Mouse (Mus musculus): ENCODE measurements at regions not wholly inside any gene's neighbourhood (a gene's known extent, or its start where the extent isn't known, plus 50 kb on each side); places are given as distances from the start of the nearest gene placed in this dataset.
A peak's percentile ranks its signal among the peaks of the same experiment; 100 is the strongest.

DNA sequence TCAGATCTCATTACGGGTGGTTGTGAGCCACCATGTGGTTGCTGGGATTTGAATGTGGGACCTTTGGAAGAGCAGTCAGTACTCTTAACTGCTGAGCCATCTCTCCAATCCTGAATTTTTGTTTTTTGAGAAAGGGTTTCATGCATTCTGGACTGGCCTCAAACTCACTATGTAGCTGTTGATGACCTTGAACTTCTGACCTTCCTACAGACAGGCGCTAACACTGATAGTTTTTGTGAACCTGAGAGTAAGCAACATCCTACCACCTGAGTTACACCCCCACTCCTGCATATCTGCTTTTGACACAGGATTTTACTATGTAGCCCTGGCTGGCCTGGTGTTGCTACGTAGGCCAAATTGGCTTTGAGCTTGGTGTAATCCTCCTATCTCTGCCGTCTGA lies 308.8 kb upstream of the Klf3 start:
- 90% methylated on average over 4 of the region's 4 CpGs for WGBS
- H3K4me2 ChIP-seq (ENCODE audit: low read depth, low read length): no peak overlapping the region

DNA sequence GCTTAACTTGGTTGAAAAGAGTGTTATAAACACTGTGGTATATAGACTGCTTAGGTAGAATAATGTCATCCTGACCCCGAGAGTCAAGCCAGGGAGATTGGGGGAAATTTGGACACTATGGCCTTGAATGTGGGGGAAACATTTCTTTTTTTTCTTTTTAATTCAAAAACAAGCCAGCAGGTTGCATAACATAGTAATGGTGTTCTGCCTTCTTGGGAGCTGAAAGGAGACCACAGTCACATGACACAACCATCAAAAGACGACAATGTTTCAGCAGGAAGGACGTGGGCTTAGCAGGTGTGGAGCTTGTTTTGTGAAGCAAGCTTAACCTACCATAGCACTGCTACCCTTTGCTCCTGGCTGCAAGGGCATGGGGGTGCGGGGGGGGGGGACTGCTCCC lies 306.3 kb upstream of the Klf3 start:
- no peak for ATAC-seq (ENCODE audit: low read depth)
- Histone ChIP-seq H3K27ac (replicated peaks; ENCODE audit: low read depth, low read length) (no peak overlapping the region), H3K4me3 (ENCODE audit: low read depth, low read length) (no peak overlapping the region), H3K4me2 (ENCODE audit: low read depth, low read length) (no peak overlapping the region), H3K9me3 (ENCODE audit: control insufficient read depth, low read length) (no peaks in the 10 kb centered on the region), H3K36me3 (ENCODE audit: control insufficient read depth, insufficient read depth, low read length) (no peaks in the 10 kb centered on the region), H3K4me1 (ENCODE audit: control insufficient read depth, insufficient read depth, low read length) (peaks cover 11% of the 10 kb centered on the region; the same call in 1 of the 2 replicates), H3K27me3 (replicated peaks; ENCODE audit: control insufficient read depth, insufficient read depth, low read length) (no peaks in the 10 kb centered on the region), H3K9ac (ENCODE audit: low read depth, low read length) (no peak overlapping the region)
- no peak for DNase-seq (ENCODE audit: low spot score)
- WGBS: 82% methylated on average over 4 of the region's 4 CpGs

More for the DNA sequence above, 308.8 kb upstream of the Klf3 start:
- Histone ChIP-seq H3K9ac (ENCODE audit: low read depth, low read length) (no peak overlapping the region), H3K27ac (replicated peaks; ENCODE audit: low read depth, low read length) (no peak overlapping the region), H3K36me3 (ENCODE audit: control insufficient read depth, insufficient read depth, low read length) (no peaks in the 10 kb centered on the region), H3K27me3 (replicated peaks; ENCODE audit: control insufficient read depth, insufficient read depth, low read length) (no peaks in the 10 kb centered on the region), H3K9me3 (ENCODE audit: control insufficient read depth, low read length) (no peaks in the 10 kb centered on the region), H3K4me3 (ENCODE audit: low read depth, low read length) (no peak overlapping the region), H3K4me1 (ENCODE audit: control insufficient read depth, insufficient read depth, low read length) (0 out of 2 replicates have a peak, but pooled peaks cover 4% of the 10 kb centered on the region)
- DNase-seq (ENCODE audit: low spot score) (no peak), ATAC-seq (ENCODE audit: low read depth) (no peak)

DNA sequence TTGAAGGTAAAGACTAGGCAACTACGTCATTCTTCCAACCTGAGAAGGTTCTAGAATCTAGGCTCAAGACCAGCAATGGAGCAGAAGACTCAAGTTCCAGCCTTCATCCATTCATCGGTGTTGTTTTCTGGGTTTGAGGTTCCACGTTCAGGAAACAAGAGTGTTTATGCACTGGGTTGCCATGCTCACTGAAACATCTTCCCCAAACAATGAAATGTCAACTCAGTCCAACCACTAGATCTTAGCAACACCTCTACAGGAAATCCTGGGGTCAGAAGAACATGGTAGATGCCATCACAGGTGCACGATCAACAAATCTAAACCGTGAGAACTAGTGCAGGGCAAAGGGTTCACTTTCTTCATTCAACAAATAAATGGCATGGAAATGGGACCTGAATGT lies 304.8 kb upstream of the Klf3 start:
- Histone ChIP-seq H3K27ac (replicated peaks; ENCODE audit: low read depth, low read length) (no peak overlapping the region), H3K9me3 (ENCODE audit: control insufficient read depth, low read length) (no peaks in the 10 kb centered on the region), H3K9ac (ENCODE audit: low read depth, low read length) (no peak overlapping the region), H3K4me1 (ENCODE audit: control insufficient read depth, insufficient read depth, low read length) (peaks cover 13% of the 10 kb centered on the region; the same call in 1 of the 2 replicates), H3K27me3 (replicated peaks; ENCODE audit: control insufficient read depth, insufficient read depth, low read length) (no peaks in the 10 kb centered on the region), H3K4me3 (ENCODE audit: low read depth, low read length) (no peak overlapping the region), H3K4me2 (ENCODE audit: low read depth, low read length) (no peak overlapping the region), H3K36me3 (ENCODE audit: control insufficient read depth, insufficient read depth, low read length) (no peaks in the 10 kb centered on the region)
- DNase-seq (ENCODE audit: low spot score) (no peak), ATAC-seq (ENCODE audit: low read depth) (no peak)
- whole genome bisulfite sequencing: 89% methylated on average over 5 of the region's 5 CpGs

DNA sequence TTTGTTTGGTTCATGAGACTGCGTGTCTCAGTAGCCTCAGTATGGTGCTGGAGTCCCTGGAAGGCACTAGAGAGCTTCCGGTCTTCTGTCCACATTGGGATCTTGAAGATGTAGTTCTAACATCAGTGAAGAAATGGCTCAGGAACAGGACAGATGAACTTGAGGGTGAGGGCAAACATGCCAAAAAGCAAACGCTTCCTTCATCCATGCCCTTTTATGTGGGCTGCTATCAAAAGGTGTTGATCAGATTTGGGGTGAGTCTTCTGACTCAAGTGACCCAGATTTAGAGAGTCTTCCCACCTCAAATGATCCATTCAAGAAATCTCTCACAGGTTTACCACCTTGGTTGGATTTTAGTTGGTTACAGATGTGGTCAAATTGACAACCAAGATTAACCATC lies 304.1 kb upstream of the Klf3 start:
- ATAC-seq (ENCODE audit: low read depth): no peak
- no peaks in the 10 kb centered on the region for H3K27me3 ChIP-seq (replicated peaks; ENCODE audit: control insufficient read depth, insufficient read depth, low read length)
- H3K36me3 ChIP-seq (ENCODE audit: control insufficient read depth, insufficient read depth, low read length): no peaks in the 10 kb centered on the region
- no peak overlapping the region for H3K4me2 ChIP-seq (ENCODE audit: low read depth, low read length)
- no peak overlapping the region for H3K9ac ChIP-seq (ENCODE audit: low read depth, low read length)
- DNase-seq (ENCODE audit: low spot score): no peak
- no peaks in the 10 kb centered on the region for H3K9me3 ChIP-seq (ENCODE audit: control insufficient read depth, low read length)
- H3K4me1 ChIP-seq (ENCODE audit: control insufficient read depth, insufficient read depth, low read length): peaks cover 16% of the 10 kb centered on the region; the same call in 1 of the 2 replicates
- WGBS: 94% methylated on average over 3 of the region's 3 CpGs
- no peak overlapping the region for H3K4me3 ChIP-seq (ENCODE audit: low read depth, low read length)
- no peak overlapping the region for H3K27ac ChIP-seq (replicated peaks; ENCODE audit: low read depth, low read length)

DNA sequence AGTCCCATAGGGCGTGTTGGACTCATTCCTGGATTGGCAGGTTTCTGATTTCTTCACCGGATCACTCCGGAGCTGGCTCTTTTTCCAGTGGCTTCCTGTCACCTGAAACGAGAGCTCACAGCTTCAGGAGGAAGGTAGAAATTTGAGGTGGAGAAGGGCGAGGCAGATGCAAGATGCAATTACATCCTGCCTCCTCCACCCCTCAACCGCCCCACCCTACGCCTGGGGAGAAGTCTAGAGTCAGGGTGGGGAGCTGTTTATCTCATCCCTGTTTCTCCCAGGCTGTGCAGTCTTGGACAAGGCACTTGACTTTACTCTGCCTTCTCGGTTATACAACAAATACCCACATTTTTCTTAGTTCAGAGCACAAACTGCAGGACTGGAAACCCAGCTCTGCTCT lies 302.8 kb upstream of the Klf3 start:
- H3K9ac ChIP-seq (ENCODE audit: low read depth, low read length): no peak overlapping the region
- 56% methylated on average over 8 of the region's 8 CpGs for WGBS
- H3K4me1 ChIP-seq (ENCODE audit: control insufficient read depth, insufficient read depth, low read length): peaks cover 19% of the 10 kb centered on the region; the same call in 1 of the 2 replicates
- no peak overlapping the region for H3K4me3 ChIP-seq (ENCODE audit: low read depth, low read length)
- DNase-seq (ENCODE audit: low spot score) (peak; percentile 48), ATAC-seq (ENCODE audit: low read depth) (no peak; the same call in 1 of the 2 replicates)
- no peaks in the 10 kb centered on the region for H3K9me3 ChIP-seq (ENCODE audit: control insufficient read depth, low read length)
- H3K4me2 ChIP-seq (ENCODE audit: low read depth, low read length): no peak overlapping the region
- H3K27ac ChIP-seq (replicated peaks; ENCODE audit: low read depth, low read length): no peak overlapping the region
- H3K36me3 ChIP-seq (ENCODE audit: control insufficient read depth, insufficient read depth, low read length): no peaks in the 10 kb centered on the region
- H3K27me3 ChIP-seq (replicated peaks; ENCODE audit: control insufficient read depth, insufficient read depth, low read length): no peaks in the 10 kb centered on the region

DNA sequence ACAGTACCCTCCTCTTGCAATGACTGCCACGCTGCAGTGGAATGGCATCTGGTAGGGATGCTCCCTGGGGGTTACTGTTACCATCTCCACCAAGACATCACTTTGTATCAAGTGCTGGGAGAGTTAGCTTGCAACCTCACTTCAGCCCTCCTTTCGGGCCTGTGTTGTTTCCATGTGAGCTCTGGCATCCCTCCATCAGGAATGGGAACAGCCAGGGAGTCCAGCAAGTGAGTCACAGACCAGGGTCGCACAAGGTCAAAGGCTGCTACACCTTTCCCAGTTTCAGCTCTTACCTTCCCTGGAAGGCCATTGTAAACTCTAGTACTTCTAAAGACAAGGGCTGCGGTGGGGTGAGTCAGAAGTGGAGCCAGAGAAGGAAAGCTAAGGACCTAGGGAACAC lies 302.3 kb upstream of the Klf3 start:
- ATAC-seq (ENCODE audit: low read depth) (no peak), DNase-seq (ENCODE audit: low spot score) (no peak)
- 68% methylated on average over 4 of the region's 4 CpGs for WGBS
- peaks cover 19% of the 10 kb centered on the region; the same call in 1 of the 2 replicates for H3K4me1 ChIP-seq (ENCODE audit: control insufficient read depth, insufficient read depth, low read length)
- no peaks in the 10 kb centered on the region for H3K27me3 ChIP-seq (replicated peaks; ENCODE audit: control insufficient read depth, insufficient read depth, low read length)
- H3K4me3 ChIP-seq (ENCODE audit: low read depth, low read length): no peak overlapping the region
- no peak overlapping the region for H3K27ac ChIP-seq (replicated peaks; ENCODE audit: low read depth, low read length)
- H3K9me3 ChIP-seq (ENCODE audit: control insufficient read depth, low read length): no peaks in the 10 kb centered on the region
- H3K36me3 ChIP-seq (ENCODE audit: control insufficient read depth, insufficient read depth, low read length): no peaks in the 10 kb centered on the region
- H3K4me2 ChIP-seq (ENCODE audit: low read depth, low read length): no peak overlapping the region
- H3K9ac ChIP-seq (ENCODE audit: low read depth, low read length): no peak overlapping the region

DNA sequence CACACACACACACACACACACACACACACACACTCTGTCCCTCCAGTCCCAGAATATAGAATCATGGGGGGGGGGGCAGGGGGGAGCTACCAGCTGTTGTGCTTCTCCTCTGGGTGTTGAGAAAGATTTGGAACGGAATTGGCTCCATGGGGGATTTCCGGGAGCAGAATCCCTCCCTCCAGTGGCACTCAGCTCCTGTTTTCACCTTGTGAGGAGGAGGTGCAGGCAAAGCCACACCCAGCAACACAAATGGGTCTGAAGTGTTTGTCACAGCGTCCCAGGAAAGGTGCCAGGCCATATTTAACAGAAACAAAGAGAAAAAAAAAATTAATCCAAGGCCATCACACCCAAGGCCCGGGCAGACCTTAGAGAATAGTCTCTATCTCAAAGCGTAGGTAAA lies 301.4 kb upstream of the Klf3 start:
- Histone ChIP-seq H3K9ac (ENCODE audit: low read depth, low read length) (no peak overlapping the region), H3K36me3 (ENCODE audit: control insufficient read depth, insufficient read depth, low read length) (no peaks in the 10 kb centered on the region), H3K9me3 (ENCODE audit: control insufficient read depth, low read length) (no peaks in the 10 kb centered on the region), H3K27me3 (replicated peaks; ENCODE audit: control insufficient read depth, insufficient read depth, low read length) (no peaks in the 10 kb centered on the region), H3K4me2 (ENCODE audit: low read depth, low read length) (no peak overlapping the region), H3K4me1 (ENCODE audit: control insufficient read depth, insufficient read depth, low read length) (peaks cover 27% of the 10 kb centered on the region), H3K27ac (replicated peaks; ENCODE audit: low read depth, low read length) (no peak overlapping the region), H3K4me3 (ENCODE audit: low read depth, low read length) (no peak overlapping the region)
- WGBS: 68% methylated on average over 5 of the region's 5 CpGs
- ATAC-seq (ENCODE audit: low read depth) (no peak), DNase-seq (ENCODE audit: low spot score) (peak; percentile 9)

DNA sequence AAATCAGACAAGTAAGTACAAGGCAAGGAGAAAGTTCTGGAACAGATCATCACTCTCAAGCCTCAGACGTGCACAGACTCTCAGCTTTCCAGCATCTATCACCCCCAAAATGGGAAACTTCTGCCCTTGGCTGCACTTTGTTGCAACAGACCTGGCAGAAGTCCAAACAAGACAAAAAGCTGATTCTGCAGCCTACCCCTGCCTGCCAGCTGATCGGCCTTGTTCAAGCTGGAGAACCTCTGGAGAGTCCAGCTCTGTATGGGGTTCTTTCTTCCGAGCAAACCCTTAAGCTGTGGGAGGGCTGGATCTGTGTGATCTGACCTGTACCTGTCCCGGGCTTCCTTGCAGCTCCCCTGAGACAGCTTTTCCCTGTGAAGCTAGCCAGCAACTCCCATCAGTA lies 299.7 kb upstream of the Klf3 start:
- WGBS: 9% methylated on average over 4 of the region's 4 CpGs
- no peak overlapping the region for H3K4me2 ChIP-seq (ENCODE audit: low read depth, low read length)
- no peaks in the 10 kb centered on the region for H3K36me3 ChIP-seq (ENCODE audit: control insufficient read depth, insufficient read depth, low read length)
- H3K9ac ChIP-seq (ENCODE audit: low read depth, low read length): no peak overlapping the region; the same call in 1 of the 2 replicates
- no peak for ATAC-seq (ENCODE audit: low read depth)
- peaks cover 27% of the 10 kb centered on the region for H3K4me1 ChIP-seq (ENCODE audit: control insufficient read depth, insufficient read depth, low read length)
- peak overlapping the region; percentile 61 for H3K27ac ChIP-seq (replicated peaks; ENCODE audit: low read depth, low read length)
- no peak overlapping the region for H3K4me3 ChIP-seq (ENCODE audit: low read depth, low read length)
- peak; percentile 83 for DNase-seq (ENCODE audit: low spot score)
- no peaks in the 10 kb centered on the region for H3K27me3 ChIP-seq (replicated peaks; ENCODE audit: control insufficient read depth, insufficient read depth, low read length)
- H3K9me3 ChIP-seq (ENCODE audit: control insufficient read depth, low read length): no peaks in the 10 kb centered on the region

DNA sequence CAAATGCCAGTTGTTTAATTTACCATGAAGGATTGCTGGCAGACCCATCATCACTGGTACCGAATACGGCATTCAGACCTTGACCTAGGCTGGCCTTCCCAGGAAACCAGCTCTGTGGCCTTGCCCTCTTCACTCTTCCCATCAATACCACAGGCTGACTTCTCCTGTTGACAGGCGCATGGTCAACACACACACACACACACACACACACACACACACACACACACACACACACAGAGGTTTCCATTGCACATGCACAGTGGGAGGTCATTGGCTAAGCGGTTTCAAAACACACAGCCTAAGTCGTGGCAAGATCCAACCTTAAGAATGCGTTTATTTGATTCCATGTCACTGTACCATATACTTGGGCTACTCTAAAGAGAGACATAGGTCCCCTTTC lies 298.7 kb upstream of the Klf3 start:
- Histone ChIP-seq H3K4me1 (ENCODE audit: control insufficient read depth, insufficient read depth, low read length) (peaks cover 27% of the 10 kb centered on the region), H3K4me3 (ENCODE audit: low read depth, low read length) (no peak overlapping the region), H3K27me3 (replicated peaks; ENCODE audit: control insufficient read depth, insufficient read depth, low read length) (no peaks in the 10 kb centered on the region), H3K4me2 (ENCODE audit: low read depth, low read length) (no peak overlapping the region), H3K27ac (replicated peaks; ENCODE audit: low read depth, low read length) (no peak overlapping the region), H3K36me3 (ENCODE audit: control insufficient read depth, insufficient read depth, low read length) (no peaks in the 10 kb centered on the region), H3K9ac (ENCODE audit: low read depth, low read length) (no peak overlapping the region), H3K9me3 (ENCODE audit: control insufficient read depth, low read length) (no peaks in the 10 kb centered on the region)
- ATAC-seq (ENCODE audit: low read depth) (no peak), DNase-seq (ENCODE audit: low spot score) (no peak)
- WGBS: 57% methylated on average over 6 of the region's 6 CpGs
